Mouse (Mus musculus) gastrocnemius, adult 8-10 months (tissue): ENCODE results near the gene Pcbp1. TPM values are rescaled to one million over a fixed set of nuclear protein-coding genes. Genes with fewer than 3 reads are reported as not detected.

ENCODE experiments used
- DNase-seq, 2 experiments: peaks; one replicate each; pipeline ENCODE4 v3.0.0; 2022; ENCODE audit warnings: low spot score in 2 of 2
- total RNA-seq, 4 experiments: library from RNA; stranded (reverse); gene quantifications; 2 replicates each; pipeline ENCODE4 v1.2.4; 2022

Gene Pcbp1
- total RNA-seq, 4 experiments from 2014 or later: 114 to 149 (median 126) TPM

GRCm38 (mm10) chr6:86523755-86524434 is 2.2 kb downstream of the Pcbp1 start:
- DNase-seq: no peak

GRCm38 (mm10) chr6:86523242-86523754 is 2.8 kb downstream of the Pcbp1 start:
- DNase-seq: no peak

DNA sequence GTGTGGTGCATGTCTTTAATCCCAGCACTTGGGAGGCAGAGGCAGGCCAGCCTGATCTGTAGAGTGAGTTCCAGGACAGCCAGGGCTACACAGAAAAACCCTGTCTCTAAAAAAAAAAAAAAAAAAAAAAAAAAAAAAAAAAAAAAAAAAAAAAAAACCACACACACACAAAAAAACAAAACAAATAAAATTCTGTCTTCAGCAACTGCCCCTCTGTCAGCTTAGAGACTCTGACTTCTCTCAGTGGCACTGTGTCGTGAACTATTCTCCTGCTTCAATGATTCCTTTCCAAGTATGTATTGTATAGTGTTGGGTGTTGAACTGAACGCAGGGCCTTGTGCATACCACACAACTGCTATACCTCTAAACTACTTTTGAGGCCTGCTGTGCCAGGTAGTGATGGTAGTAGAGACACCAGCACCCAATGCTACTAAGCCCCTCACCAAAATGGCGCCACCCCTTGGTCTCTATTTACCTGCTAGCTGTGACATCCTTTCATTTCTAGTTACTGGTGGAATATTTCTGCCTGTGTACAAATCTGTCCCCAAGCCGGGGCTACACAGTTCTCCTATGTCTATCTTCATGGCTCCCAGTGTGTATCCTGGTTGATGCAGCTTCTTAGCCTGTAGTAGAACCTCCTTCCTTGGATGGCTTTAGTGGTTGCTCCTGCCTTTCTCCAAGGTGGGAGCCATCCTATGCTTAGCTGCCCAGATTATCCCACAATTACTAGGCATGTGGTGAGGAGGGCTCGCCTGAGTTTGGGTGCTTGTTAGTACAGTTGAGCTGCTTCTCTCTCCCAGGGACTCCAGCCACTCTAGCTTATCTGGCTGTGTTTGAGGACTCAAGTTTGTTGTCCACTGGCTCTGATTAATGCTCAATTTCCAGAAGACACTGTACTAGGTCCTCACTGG is 3.9 kb downstream of the Pcbp1 start:
- DNase-seq: no peak

DNA sequence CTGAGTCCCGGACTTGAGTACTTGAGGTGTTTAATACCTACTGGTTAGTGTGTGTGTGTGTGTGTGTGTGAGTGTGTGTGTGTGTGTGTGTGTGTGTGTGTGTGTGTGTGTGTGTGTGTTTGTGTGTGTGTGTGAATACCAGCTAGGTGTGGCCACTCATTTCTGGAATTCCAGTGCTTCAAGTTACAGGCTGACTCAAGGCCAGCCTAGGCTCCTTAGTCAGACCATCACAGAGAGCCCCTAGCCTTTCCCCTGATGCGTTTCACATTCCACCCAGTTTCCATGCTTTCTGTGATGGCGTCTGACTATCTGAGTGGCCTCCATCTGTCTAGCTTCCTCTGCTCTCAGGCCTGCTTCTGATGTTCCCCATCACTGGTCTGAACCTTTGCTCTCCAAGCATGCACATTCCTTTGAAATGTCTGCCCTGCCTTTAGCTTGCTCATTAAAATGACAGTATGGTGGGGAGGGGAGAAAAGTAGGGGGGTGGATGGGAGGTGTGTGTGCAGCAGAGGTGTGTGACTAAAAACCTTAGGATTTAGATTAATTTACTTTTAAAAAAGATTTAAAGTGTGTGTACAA is 6.3 kb downstream of the Pcbp1 start:
- DNase-seq: no peak

DNA sequence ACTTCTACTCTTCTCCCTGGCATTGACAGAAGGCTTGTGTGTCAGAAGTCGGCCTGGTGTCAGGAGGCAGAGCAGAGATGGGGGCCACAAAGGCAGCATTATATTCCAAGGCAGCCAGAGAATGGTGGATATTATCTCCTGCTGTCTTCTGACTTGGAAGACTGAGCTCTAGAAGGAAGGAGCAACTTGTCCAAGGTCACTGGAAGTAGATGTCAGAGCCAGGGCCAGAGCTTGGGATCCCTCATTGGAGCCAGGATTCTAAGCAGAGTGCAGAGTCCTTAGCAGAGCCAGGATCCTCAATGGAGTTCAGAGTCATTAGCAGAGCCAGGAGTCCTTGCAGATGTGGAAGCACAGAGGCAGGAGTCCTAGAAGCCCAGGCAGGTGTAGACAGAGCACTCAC is 10.1 kb downstream of the Pcbp1 start:
- peak; percentile 33 to 41 for DNase-seq

- DNase-seq: no peak
Measured at GRCm38 (mm10) chr6:86513296-86513695, 12.8 kb downstream of the Pcbp1 start.

GRCm38 (mm10) chr6:86510979-86511378 is 15.1 kb downstream of the Pcbp1 start:
- no peak for DNase-seq

- no peak for DNase-seq
Measured at GRCm38 (mm10) chr6:86509866-86510200, 16.3 kb downstream of the Pcbp1 start.

DNA sequence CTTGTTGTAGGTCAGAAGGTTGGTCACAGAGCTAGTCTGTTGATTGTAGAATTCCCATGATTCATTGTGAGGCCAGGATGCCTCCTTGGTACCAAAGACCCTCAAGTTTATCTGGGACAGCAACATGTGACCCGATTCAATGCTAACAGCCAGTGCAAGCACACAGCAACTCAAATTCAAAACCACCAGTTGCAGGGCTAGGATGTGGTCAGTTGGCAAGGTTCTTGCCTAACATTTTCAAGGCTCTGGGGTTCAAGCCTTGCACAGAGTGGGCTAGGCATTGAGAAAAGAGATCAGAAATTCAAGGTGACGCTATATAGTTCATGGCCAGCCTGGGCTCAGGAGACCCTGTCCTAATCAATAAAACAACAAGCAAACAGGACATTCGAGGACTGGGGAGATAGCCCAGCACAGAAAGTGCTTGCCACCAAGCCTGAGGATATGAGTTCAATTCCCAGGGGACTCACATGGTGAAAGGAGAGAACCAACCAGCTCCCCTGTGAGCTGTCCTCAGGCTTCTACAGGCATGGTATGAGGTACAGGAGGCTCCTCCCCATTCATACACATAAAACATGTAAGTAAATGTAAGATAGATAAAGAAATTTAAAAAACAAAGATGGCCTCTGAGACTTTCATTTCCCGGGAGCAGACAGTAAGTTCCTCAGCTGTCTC is 16.8 kb downstream of the Pcbp1 start:
- DNase-seq: no peak

DNA sequence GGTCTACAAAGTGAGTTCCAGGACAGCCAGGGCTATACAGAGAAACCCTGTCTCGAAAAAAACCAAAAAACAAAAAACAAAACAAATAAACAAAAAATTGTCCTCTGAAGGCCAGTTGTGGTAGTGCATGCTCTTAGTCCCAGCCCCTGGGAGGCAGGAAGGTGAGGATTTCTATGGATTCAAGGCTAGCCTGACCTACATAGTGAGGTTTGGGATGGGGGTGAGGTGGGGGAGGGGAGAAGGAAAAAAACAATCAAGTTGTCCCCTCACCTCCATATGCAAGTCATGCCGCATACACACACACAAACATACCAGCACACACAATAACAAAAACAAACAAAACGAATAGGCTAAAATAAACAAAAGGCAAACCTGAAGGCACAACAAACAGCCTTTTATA is 17.4 kb downstream of the Pcbp1 start:
- DNase-seq: no peak

DNA sequence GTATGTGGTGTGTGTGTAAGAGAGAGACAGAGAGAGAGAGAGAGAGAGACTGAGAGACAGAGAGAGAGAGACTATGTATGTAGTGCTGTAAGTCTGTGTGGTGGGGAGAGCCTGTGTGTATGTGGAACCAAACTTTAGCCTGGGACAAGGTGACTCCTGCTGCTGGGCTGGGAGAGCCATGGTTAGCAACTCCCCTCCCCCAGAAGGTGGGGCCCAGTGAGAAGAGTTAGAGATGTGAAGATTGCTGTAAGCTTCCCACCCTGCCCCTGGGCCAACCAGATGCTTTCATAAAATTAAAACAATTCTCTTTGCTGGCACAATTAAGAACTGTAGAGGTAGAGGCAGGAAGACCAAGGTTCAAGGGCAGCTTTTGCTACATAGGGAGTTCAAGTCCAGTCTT is 19.0 kb downstream of the Pcbp1 start:
- no peak for DNase-seq

- no peak for DNase-seq
Measured at GRCm38 (mm10) chr6:86506309-86506708, 19.8 kb downstream of the Pcbp1 start.

DNA sequence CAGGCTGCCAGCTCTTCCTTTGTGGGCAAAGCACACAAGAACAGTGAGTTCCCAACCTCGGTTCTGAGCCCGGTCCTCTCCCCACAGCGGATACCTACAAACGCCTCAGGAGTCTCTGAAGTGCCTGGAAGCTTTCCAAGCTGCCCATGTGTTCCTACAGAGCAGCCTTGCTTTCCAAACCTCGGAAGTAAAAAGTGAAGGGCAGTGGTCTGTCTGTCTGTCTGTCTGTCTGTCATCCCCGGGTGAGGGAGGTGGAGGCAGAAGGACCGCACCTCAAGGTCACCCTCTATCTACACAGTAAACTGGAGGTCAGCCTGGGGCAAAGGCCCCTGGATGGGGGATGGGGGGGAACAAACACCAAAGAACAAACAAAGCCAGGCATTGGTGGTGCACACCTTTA is 20.4 kb downstream of the Pcbp1 start:
- DNase-seq: no peak

GRCm38 (mm10) chr6:86503513-86503912 is 22.6 kb downstream of the Pcbp1 start:
- DNase-seq: no peak

DNA sequence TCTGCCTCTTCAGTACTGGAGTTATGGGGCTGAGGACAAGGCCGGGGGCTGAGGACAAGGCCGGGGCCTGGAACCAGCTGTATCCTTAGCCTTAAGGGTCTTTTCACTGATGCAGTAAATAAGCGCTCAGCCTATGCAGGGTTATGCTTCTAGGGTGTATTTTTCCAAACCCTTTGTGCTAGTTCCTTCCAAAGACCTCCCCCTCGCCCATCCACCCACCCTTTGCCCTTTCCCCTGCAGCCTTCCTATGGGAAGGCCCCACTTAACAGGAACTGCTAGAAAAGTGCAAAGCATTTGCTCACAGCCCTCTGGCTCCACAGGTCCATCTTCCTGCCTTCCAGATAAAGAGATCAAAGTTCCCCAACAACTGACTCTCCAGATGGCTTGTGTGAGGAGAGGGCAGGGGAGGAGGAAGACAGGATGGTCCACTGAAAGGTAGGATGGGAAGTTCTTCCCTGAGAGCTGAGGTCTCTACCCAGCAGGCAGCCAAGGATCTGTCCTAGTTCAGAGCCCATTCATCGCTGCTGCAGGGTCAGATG is 26.5 kb downstream of the Pcbp1 start:
- DNase-seq: no peak

DNA sequence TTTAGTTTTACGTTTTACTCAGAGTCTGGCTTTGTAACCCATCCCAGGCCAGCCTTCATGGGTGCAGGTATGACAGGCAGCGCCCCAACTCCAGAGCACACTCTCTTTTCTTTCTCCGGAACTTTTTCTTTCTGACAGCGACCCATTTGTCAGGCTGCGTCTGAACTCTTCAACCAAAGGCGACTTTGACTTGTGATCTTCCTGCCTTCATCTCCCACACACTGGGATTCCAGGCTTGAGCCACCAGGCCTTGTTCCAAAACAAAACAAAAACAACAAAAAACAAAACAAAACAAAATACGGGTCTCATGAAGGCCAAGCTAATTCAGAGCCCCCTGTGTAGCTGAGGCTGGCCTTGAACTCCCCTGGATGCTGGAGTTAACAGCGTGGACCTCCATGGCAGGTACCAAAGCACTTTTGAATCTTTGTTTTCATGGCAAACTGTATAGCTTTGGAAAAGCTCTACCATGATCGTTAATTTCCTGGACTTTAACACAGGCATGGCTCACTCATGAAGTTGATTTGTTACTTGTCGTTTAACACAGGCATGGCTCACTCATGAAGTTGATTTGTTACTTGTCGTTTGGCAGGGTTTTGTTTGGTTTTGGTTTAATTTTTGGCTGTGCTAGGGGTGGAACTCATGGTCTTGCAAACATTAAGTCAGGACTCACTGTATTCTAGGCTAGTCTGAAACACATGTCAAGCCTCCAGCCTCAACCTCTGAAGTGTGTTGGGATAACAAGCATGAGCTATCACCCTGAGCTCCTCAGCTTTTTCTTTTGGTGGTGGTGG is 28.0 kb downstream of the Pcbp1 start:
- no peak for DNase-seq

DNA sequence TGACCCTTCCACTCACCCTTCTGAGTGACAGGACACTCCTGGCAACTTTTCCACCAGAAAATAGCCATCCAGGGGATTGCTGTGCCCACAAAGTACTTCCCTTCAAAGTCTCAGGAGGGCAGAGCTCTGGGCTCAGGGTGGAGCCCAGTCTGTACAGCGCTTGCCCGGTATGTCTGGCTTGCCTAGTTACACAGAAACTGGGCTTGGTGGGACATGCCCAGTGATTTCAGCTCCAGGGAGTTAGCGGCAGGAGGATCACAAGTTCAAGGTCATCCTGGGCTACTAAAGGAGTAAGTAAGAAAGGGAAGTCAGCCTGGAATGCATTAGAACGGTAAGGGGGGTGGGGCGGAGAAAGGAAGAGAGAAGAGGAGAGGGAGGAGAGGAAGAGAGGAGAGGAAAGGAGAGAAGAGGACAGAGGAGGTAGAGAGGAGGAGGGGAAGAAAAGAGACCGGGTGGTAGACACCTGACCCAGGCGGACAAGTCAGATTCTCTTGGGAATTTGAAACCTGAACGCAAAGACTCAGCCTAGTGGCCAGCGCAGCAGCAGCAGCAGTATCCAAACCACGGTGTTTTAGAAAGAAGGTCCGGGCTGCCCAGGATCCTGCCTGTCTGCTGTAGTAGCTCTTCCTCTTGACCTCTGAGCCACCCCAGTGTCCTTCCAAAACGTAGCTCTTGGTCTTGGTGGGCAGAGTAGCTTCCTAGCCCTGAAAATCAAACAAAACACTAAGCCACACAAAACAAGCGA is 28.9 kb downstream of the Pcbp1 start:
- DNase-seq: no peak

- no peak for DNase-seq
Measured at GRCm38 (mm10) chr6:86496585-86496984, 29.5 kb downstream of the Pcbp1 start.

DNA sequence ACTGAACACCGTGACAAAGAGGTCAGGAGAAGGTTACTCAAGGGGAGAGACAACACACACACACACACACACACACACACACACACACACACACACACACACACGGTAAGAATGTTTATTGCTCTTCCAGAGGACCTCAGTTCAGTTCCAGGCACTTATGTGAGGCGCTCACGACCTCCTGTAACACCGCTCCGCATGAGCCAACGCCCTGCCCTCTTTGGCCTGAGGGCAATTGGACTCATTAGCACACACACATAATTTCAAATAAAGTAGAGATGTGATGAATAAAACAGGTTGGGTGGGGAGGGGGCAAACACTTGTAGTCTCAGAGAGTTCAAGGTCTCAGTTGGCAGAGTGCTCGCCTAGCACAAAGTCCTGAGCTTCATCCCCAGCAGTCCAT is 30.0 kb downstream of the Pcbp1 start:
- no peak for DNase-seq

- no peak for DNase-seq
Measured at GRCm38 (mm10) chr6:86495661-86496060, 30.5 kb downstream of the Pcbp1 start.
